In the genomic region with DNA sequence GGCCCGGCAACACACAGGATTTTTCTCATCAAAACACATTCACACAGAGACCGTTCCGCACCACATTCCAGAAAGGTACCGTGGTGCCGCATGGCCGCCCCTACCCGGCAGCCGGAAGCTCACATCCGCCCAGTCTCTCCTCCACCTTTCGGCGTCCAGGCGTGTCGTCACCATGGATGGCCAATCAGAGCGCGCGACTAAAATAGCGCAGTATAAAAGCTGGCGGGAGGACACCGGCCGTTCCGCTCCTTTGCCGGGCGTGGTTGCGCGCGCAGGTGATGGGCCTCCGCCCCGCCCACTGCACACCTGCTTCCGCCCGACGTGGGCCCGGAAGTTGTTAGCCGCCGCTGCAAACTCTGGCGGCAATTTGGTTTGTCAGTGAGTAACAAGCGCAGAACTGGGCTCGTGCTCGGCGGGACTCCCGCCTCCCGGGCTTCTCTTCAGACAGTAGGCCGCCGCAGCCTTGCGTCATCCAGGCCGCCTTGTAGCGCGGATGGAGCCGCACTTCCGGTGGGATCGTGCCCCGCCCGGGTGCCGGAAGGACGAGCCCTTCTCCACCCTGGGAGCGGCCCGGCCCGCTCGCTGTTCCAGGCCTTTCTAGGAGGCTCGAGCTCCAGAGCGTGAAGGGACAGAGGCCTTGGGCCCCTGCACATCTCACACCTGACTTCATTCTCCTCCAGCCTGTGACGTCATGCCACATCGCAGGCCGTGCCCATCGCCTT, we compare ENCODE assay signal across 8 mouse cellular contexts. TPM values are rescaled to one million over a fixed set of nuclear protein-coding genes. Genes with fewer than 3 reads are reported as not detected.
DNase-seq lines count a peak whose midpoint lies in the region; ATAC-seq lines count a peak whose summit lies in the region.

No protein-coding gene starts in this region.

- H3K4me3 ChIP-seq in hindbrain, embryonic 15.5 days = peak overlapping the region; percentile 53

- no peaks in the 10 kb centered on the region for H3K27me3 ChIP-seq in hindbrain, embryonic 15.5 days

- peak overlapping the region; percentile 55 for H3K9ac ChIP-seq in hindbrain, embryonic 15.5 days

- H3K9me3 ChIP-seq in hindbrain, embryonic 15.5 days = no peaks in the 10 kb centered on the region

- H3K4me2 ChIP-seq in hindbrain, embryonic 15.5 days = peak overlapping the region; percentile 75

- H3K36me3 ChIP-seq in hindbrain, embryonic 15.5 days = no peaks in the 10 kb centered on the region

- H3K27ac ChIP-seq in hindbrain, embryonic 15.5 days (replicated peaks) = peak overlapping the region; percentile 98

- WGBS in hindbrain, embryonic 15.5 days = 1% methylated on average over 64 of the region's 64 CpGs

- ATAC-seq in hindbrain, embryonic 15.5 days (ENCODE audit: low FRiP score, low read depth) = peak; percentile 99

- peaks cover 13% of the 10 kb centered on the region for H3K4me1 ChIP-seq in hindbrain, embryonic 15.5 days (replicated peaks)

- peak; percentile 100 for DNase-seq in T-cell, adult 2 months (ENCODE audit: low spot score)
- DNase-seq in cerebellum, postnatal 36 days = peak; percentile 97
- DNase-seq in frontal cortex, postnatal 36 days (ENCODE audit: low spot score in 2 of 2) = peak; percentile 89 to 95
- peak; percentile 86 for DNase-seq in left cerebral cortex, adult 11 months (ENCODE audit: low spot score)
- DNase-seq in lung, postnatal 4 days = peak; percentile 96 to 97
- DNase-seq in retina, postnatal 7 days (ENCODE audit: low read depth, low spot score) = peak; percentile 97
- DNase-seq in urinary bladder, adult 2 months (ENCODE audit: low spot score) = peak; percentile 94

RNA-seq across cellular contexts. Expression of a gene that starts 45.3 kb away (rescaled TPM):
- 55.2 and 65.7 TPM in 2 replicates for polyA plus RNA-seq in hindbrain, embryonic 15.5 days (2015; fragmentation: Nextera tagmentation; extraction: Ambion mirVana)
- polyA plus RNA-seq in urinary bladder, adult 2 months (2012; rRNA removed) = 104 and 106 TPM in 2 replicates

Comparison
In these comparisons a context has a peak if more than half of its experiments do, and no peak if none do; other contexts are left out.
1. Peak in every context shown above with its lines: DNase-seq, ATAC-seq, H3K4me3 ChIP-seq and H3K27ac ChIP-seq.